Mouse (Mus musculus) thymus, adult 2 months (tissue): ENCODE data around the gene Ilvbl. TPM values are rescaled to one million over a fixed set of nuclear protein-coding genes. Genes with fewer than 3 reads are reported as not detected.

Experiments
- DNase-seq: peaks from one replicate; pipeline ENCODE4 v3.0.0; 2021
- H3K27ac ChIP-seq: fragments of 200-500 bp; 2 replicates; pipeline ENCODE4 v1.5.1; 2012; ENCODE audit warnings: low read length, control low read depth; ENCODE audit not compliant: control insufficient read depth, insufficient read depth
- H3K27me3 ChIP-seq: fragments of 200-500 bp; 2 replicates; pipeline ENCODE4 v1.6.1; 2012; ENCODE audit warnings: mild to moderate bottlenecking, low read length, moderate library complexity, mixed read lengths; ENCODE audit not compliant: control insufficient read depth, insufficient read depth
- H3K36me3 ChIP-seq: fragments of 200-500 bp; 2 replicates; pipeline ENCODE4 v1.6.1; 2012; ENCODE audit warnings: mild to moderate bottlenecking, low read length, moderate library complexity; ENCODE audit not compliant: control insufficient read depth, insufficient read depth
- H3K4me1 ChIP-seq: fragments of 200-500 bp; replicated peaks from 2 replicates; pipeline ENCODE4 v1.6.1; 2012; ENCODE audit warnings: low read length; ENCODE audit not compliant: control insufficient read depth, insufficient read depth
- H3K4me3 ChIP-seq: fragments of 200-500 bp; 2 replicates; pipeline ENCODE4 v1.5.1; 2012; ENCODE audit warnings: mild to moderate bottlenecking, low read length, control low read depth, moderate library complexity; ENCODE audit not compliant: control insufficient read depth, insufficient read depth
- CTCF ChIP-seq: fragments of 200-500 bp; IDR thresholded peaks from 2 replicates; pipeline ENCODE4 v1.5.1; 2012; ENCODE audit warnings: mild to moderate bottlenecking, control low read depth, low read length, moderate library complexity, borderline replicate concordance; ENCODE audit not compliant: control insufficient read depth, poor library complexity, insufficient read depth; ENCODE audit errors: extremely low read depth
- POLR2A ChIP-seq: fragments of 200-500 bp; IDR thresholded peaks from 2 replicates; pipeline ENCODE4 v1.6.1; 2012; ENCODE audit warnings: mild to moderate bottlenecking, low read length, control low read depth, moderate library complexity; ENCODE audit not compliant: control insufficient read depth, poor library complexity, insufficient read depth; ENCODE audit errors: extremely low read depth
- WGBS: fragments of 180-500 bp; shearing (Covaris S2); methylation state at CpG from one replicate; pipeline ENCODE4 v1.1.7; 2018; 5-methylcytosine and 5-hydroxymethylcytosine counted together
- polyA plus RNA-seq: library from polyadenylated mRNA; depleted of rRNA; stranded (reverse); fragments of >200 nt; gene quantifications from 2 replicates; pipeline ENCODE4 v1.2.3, GENCODE M21; 2012

Ilvbl gene
- polyA plus RNA-seq, 1 experiment: 235 TPM

DNA sequence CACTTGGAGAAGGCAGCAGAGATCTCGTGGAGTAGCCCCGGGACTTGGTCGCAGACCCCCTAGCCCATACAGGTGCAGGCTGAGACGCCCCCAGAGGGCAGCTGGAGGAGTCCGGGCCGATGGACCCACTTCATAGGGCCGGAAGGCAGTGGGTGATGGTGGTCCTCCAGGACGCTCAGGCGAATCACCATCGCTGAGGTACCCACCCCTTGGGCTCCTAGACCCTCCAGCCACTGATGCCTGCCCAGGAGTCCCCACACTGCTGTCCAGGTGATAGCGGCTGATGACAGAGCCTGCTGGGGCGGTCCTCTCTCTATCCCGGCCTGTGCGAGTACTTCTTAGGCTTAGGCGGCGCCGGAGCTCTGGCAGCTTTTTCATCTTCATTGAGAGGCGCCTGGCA is 15.1 kb downstream of the Ilvbl start:
- 96% methylated on average over 18 of the region's 18 CpGs for WGBS
- H3K4me3 ChIP-seq: no peak overlapping the region
- H3K36me3 ChIP-seq: peaks cover 15% of the 10 kb centered on the region

DNA sequence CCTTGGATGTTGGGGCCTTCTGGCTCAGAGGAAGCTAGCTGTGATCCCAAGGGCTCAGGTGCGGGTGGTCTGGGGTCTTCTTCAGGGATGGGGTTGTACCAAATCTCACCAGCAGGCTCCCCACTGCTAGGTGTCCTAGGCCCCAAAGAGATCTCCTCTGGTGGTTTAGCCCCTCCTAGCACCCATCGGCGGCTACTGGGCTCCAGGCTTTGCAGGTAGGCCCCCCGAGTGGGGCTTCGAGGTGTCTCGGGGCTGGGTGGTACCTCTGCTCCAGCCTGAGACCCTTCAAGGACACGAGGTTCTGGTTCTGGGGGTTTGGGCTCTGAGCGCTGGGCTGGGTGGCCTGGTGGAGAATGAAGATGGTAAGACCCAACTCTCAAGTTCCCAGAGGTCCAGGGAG is 15.8 kb downstream of the Ilvbl start:
- TF ChIP-seq CTCF (no peak), POLR2A (no peak)
- peaks cover 9% of the 10 kb centered on the region for H3K36me3 ChIP-seq
- H3K4me1 ChIP-seq: peaks cover 52% of the 10 kb centered on the region
- 96% methylated on average over 8 of the region's 8 CpGs for WGBS
- no peaks in the 10 kb centered on the region for H3K27me3 ChIP-seq
- DNase-seq: peak; percentile 22
- no peak overlapping the region for H3K4me3 ChIP-seq
- peak overlapping the region; percentile 94 for H3K27ac ChIP-seq

More for the DNA sequence above, 15.1 kb downstream of the Ilvbl start:
- H3K27me3 ChIP-seq: no peaks in the 10 kb centered on the region
- TF ChIP-seq CTCF (no peak), POLR2A (no peak)
- no peak for DNase-seq
- peaks cover 50% of the 10 kb centered on the region for H3K4me1 ChIP-seq
- H3K27ac ChIP-seq: peak overlapping the region; percentile 94; the same call in 1 of the 2 replicates

DNA sequence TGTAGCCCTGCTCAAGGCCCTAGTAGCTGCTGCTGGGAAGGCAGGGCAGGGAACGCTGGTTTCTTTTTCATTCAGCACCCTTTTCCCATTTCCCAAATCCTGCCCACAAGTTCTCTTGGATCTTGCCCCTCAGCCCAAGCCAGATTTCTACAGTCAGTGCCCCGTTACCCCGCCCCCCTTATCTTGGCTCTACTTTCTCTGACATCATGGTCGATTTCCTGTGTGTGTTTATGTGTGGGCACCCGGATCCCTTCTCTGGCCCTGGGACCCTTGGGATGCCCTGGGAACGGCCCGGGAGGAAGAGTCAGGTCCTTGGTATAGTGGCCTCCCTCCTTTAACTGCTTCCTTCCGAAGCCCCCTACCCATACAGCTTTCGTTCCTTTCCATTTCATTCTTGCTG is 16.6 kb downstream of the Ilvbl start:
- peak overlapping the region; percentile 94 for H3K27ac ChIP-seq
- DNase-seq: peak; percentile 61
- H3K4me1 ChIP-seq: peaks cover 55% of the 10 kb centered on the region
- no peak for TF ChIP-seq CTCF
- no peak for TF ChIP-seq POLR2A
- peaks cover 3% of the 10 kb centered on the region for H3K36me3 ChIP-seq
- no peaks in the 10 kb centered on the region for H3K27me3 ChIP-seq
- peak overlapping the region; percentile 53 for H3K4me3 ChIP-seq
- 18% methylated on average over 9 of the region's 9 CpGs for WGBS

DNA sequence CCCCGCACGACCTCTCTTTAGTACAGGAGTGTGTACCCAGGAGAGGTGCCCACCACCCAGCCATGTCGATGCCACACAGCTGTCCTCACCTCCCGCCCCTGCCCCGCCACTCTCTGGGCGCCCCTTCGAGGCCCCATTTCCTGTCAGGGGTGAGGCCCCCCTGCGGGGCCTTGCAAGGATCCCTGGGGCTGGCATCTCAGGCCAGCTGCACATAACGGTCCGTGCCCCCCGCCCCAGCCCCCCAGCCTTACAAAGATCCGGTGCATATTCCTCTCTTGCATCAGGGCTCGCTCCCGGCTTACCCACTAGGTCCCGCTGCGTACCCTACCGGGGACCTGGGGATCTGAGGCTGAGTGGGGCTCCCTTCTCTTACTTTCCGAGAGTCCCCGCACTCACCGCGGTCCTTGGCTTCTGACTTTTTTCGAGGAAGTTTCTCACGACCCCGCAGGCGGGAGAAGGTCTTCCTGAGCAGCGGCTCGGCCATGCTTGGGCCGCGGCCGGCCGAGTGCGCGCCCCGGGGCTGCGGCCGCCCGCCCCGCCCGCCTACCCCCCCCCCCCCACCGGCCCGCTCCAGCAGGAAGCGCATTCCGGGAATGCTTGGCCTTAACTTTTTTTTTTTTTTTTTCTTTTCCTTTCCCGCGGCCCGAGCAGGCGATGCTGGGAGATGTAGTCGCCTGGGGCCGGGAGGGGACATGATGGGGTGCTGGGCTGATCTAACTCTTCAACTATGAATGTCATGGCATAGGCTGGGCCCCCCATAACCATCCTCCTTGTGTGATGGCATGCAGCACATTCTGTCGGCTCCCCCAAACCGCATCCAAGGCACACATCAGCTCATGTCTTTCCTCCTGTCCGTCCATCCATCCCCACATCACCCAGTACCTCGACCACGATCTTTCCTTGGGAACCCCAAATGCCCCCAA is 17.5 kb downstream of the Ilvbl start, which contains the start of gene Syde1:
Gene Syde1, minus strand, starts transcription at position 559 of the 923 bp plus-strand sequence.
- Histone ChIP-seq H3K4me3 (peak within 1 kb of the TSS; percentile 53), H3K36me3 (no peaks in the 10 kb centered on the region), H3K4me1 (peaks cover 61% of the 10 kb centered on the region), H3K27me3 (no peaks in the 10 kb centered on the region), H3K27ac (peak within 1 kb of the TSS; percentile 94)
- peak; percentile 18; the same call in 1 of the 2 replicates for TF ChIP-seq CTCF
- peak; percentile 70 for TF ChIP-seq POLR2A
- 3% methylated on average over 43 of the region's 54 CpGs for WGBS
- peak; percentile 87 for DNase-seq

DNA sequence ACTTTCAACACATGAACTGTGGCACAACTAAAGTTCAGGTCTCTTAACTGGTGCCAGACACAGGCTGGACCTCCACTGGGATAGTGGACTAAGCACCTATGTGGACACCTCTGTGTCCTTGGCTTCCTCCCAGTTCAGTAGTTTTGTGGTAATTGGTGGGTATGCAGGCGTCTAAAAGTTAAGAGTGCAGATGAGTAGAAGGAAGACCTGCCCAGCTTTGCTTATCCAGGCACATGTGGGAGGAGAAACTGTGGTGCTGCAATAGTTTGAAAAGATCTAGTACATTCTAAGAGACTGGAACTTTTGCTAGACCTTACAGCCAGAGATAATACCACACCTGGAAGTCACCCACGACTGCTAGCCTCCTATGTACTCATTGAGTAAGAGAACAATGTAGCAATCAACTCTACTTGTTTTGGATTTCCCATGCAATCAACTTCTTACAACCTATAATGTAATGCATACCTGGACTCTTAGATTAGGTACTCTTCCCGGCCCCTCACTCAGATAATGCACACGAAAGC is 18.8 kb downstream of the Ilvbl start:
- H3K27me3 ChIP-seq: no peaks in the 10 kb centered on the region
- 53% methylated on average over 4 of the region's 4 CpGs for WGBS

DNA sequence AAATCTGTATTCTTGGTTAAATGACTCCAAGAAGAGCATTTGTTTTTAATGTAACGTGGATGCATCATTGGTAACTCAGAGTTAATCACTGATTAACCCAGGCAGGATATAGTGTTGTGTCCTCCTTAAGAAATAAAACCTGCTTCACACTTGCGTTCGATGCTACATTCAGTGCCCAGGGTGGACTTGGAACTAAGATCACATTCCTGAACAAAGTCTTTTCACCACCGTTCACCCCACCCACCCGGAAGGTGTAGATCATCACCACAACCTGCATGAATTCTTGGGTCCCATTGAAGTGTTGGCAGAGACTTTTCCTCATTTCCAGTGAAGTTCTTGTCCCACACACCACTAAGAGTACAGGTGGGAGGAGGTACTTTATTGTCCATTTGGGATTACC is 19.6 kb downstream of the Ilvbl start:
- Histone ChIP-seq H3K27me3 (no peaks in the 10 kb centered on the region), H3K36me3 (no peaks in the 10 kb centered on the region), H3K27ac (peak overlapping the region; percentile 81), H3K4me3 (no peak overlapping the region), H3K4me1 (peaks cover 50% of the 10 kb centered on the region)
- no peak for DNase-seq
- WGBS: 92% methylated on average over 5 of the region's 5 CpGs
- TF ChIP-seq CTCF (no peak), POLR2A (no peak)

More for the DNA sequence above, 18.8 kb downstream of the Ilvbl start:
- no peak overlapping the region for H3K4me3 ChIP-seq
- TF ChIP-seq CTCF (no peak), POLR2A (no peak)
- no peaks in the 10 kb centered on the region for H3K36me3 ChIP-seq
- no peak for DNase-seq
- peaks cover 53% of the 10 kb centered on the region for H3K4me1 ChIP-seq
- peak overlapping the region; percentile 94 for H3K27ac ChIP-seq

DNA sequence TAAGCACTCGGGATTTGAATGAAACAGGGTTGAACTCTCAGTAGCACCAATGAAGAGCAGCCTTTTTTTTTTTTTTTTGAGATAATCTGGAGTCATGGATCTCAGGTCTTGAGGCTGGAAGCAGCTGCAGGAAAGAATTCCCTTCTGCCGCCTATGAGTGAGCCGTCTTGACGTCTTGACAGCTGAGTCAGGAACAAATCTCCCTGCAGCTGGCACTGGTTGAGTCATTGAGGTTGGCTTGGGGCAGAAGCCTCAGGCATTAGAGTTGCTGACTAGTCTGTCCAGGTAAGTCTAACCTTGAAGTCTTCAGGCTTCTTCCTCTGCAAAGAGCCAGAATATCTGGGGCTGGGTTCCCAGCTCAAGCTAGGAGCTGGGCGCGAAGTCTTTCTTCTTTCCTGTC is 20.0 kb downstream of the Ilvbl start:
- DNase-seq: peak; percentile 24
- Histone ChIP-seq H3K27me3 (no peaks in the 10 kb centered on the region), H3K4me1 (peaks cover 45% of the 10 kb centered on the region), H3K36me3 (no peaks in the 10 kb centered on the region), H3K4me3 (no peak overlapping the region), H3K27ac (peak overlapping the region; percentile 81)
- 52% methylated on average over 6 of the region's 6 CpGs for WGBS
- TF ChIP-seq CTCF (no peak), POLR2A (no peak)
